Mouse (Mus musculus) brain, embryonic 14.5 days (tissue): ENCODE measurements around the gene Hipk2.

Source experiments
- CTCF ChIP-seq: fragments of 200-500 bp; IDR thresholded peaks from 2 replicates; pipeline ENCODE4 v1.5.1; 2012; ENCODE audit warnings: inconsistent platforms, mild to moderate bottlenecking, moderate library complexity, borderline replicate concordance; ENCODE audit not compliant: insufficient read depth, insufficient read length; ENCODE audit errors: extremely low read depth
- POLR2A ChIP-seq: fragments of 200-500 bp; IDR thresholded peaks from 2 replicates; pipeline ENCODE4 v1.6.1; 2012; ENCODE audit warnings: mild to moderate bottlenecking, inconsistent platforms, borderline replicate concordance; ENCODE audit not compliant: poor library complexity, insufficient read depth, insufficient read length, severe bottlenecking; ENCODE audit errors: extremely low read depth

GRCm38 (mm10) chr6:38846330-38847195, 29.4 kb downstream of the Hipk2 start:
- no peak for TF ChIP-seq CTCF
- TF ChIP-seq POLR2A: no peak
